Mouse (Mus musculus) limb, embryonic 11.5 days (tissue): ENCODE results near the gene Vmn2r8. TPM values are rescaled to one million over a fixed set of nuclear protein-coding genes. Genes with fewer than 3 reads are reported as not detected.

Experiments
- polyA plus RNA-seq: library from polyadenylated mRNA; unstranded; fragments of >200 nt; fragmentation: Nextera tagmentation; extraction: Ambion mirVana; gene quantifications from 2 replicates; pipeline ENCODE4 v1.2.1, GENCODE M21; 2014

The Vmn2r8 gene
- polyA plus RNA-seq, 1 experiment from 2014 or later, result not detected

Other genes starting within 250 kb of the Vmn2r8 start
- gene Gak, start 179.1 kb downstream of the Vmn2r8 start, polyA plus RNA-seq, result 45.9 and 46.4 TPM in 2 replicates
- 16.5 and 18.3 TPM in 2 replicates for gene Tmem175, start 179.1 kb downstream of the Vmn2r8 start, polyA plus RNA-seq
- gene Idua, start 148.5 kb downstream of the Vmn2r8 start, polyA plus RNA-seq, result 14.3 and 14.5 TPM in 2 replicates
- gene Dgkq, start 139.2 kb downstream of the Vmn2r8 start, polyA plus RNA-seq, result 8.5 and 11.3 TPM in 2 replicates
- gene Slc26a1, start 133.3 kb downstream of the Vmn2r8 start, polyA plus RNA-seq, result 0.55 and 0.84 TPM in 2 replicates
- gene Fgfrl1, start 116.5 kb downstream of the Vmn2r8 start, polyA plus RNA-seq, result 38.1 and 46.0 TPM in 2 replicates
- 0.21 and 0.65 TPM in 2 replicates for gene Rnf212, start 33.9 kb downstream of the Vmn2r8 start, polyA plus RNA-seq
- gene Tmed11, start 13.5 kb downstream of the Vmn2r8 start, polyA plus RNA-seq, result not detected in 2 replicates
- not detected in 2 replicates for gene Vmn2r9, start 43.8 kb upstream of the Vmn2r8 start, polyA plus RNA-seq
- gene Vmn2r10, start 197.7 kb upstream of the Vmn2r8 start, polyA plus RNA-seq, result not detected in 2 replicates